Mouse (Mus musculus) forebrain, embryonic 13.5 days (tissue): ENCODE measurements at regions not wholly inside any gene's neighbourhood (a gene's known extent, or its start where the extent isn't known, plus 50 kb on each side); places are given as distances from the start of the nearest gene placed in this dataset.
"Not testable (repeated sequence)": the region's sequence is repeated elsewhere in the genome, so short reads cannot be mapped to it uniquely, and the experiment has no call there.

Experiments
- ATAC-seq: fragments of 200-750 bp; cut with Nextera tagmentation; 2 replicates; pipeline ENCODE4 v1.8.0; 2017
- H3K27ac ChIP-seq: fragments of 300-500 bp; sonication (generic); 2 replicates; pipeline ENCODE4 v1.5.1; 2015; ENCODE audit warnings: inconsistent platforms, mild to moderate bottlenecking, moderate library complexity
- H3K27me3 ChIP-seq: fragments of 300-500 bp; sonication (generic); 2 replicates; pipeline ENCODE4 v1.6.1; 2015; ENCODE audit warnings: mild to moderate bottlenecking, inconsistent platforms
- H3K36me3 ChIP-seq: fragments of 300-500 bp; sonication (generic); 2 replicates; pipeline ENCODE4 v1.6.1; 2015; ENCODE audit warnings: mild to moderate bottlenecking, inconsistent platforms; ENCODE audit not compliant: poor library complexity, severe bottlenecking
- H3K4me1 ChIP-seq: fragments of 300-500 bp; sonication (generic); 2 replicates; pipeline ENCODE4 v1.6.1; 2015; ENCODE audit warnings: inconsistent platforms
- H3K4me2 ChIP-seq: fragments of 300-500 bp; sonication (generic); 2 replicates; pipeline ENCODE4 v1.6.1; 2015; ENCODE audit warnings: inconsistent platforms, mild to moderate bottlenecking, moderate library complexity
- H3K4me3 ChIP-seq: fragments of 300-500 bp; sonication (generic); 2 replicates; pipeline ENCODE4 v1.5.1; 2015; ENCODE audit warnings: mild to moderate bottlenecking, inconsistent platforms
- H3K9ac ChIP-seq: fragments of 300-500 bp; sonication (generic); 2 replicates; pipeline ENCODE4 v1.6.1; 2015; ENCODE audit warnings: mild to moderate bottlenecking, inconsistent platforms
- H3K9me3 ChIP-seq: fragments of 300-500 bp; sonication (generic); replicated peaks from 2 replicates; pipeline ENCODE4 v1.6.1; 2016; ENCODE audit warnings: inconsistent platforms
- WGBS: fragments of 180-500 bp; shearing (Covaris S2); methylation state at CpG from one replicate; pipeline ENCODE4 v1.1.7; 2015; 5-methylcytosine and 5-hydroxymethylcytosine counted together

DNA sequence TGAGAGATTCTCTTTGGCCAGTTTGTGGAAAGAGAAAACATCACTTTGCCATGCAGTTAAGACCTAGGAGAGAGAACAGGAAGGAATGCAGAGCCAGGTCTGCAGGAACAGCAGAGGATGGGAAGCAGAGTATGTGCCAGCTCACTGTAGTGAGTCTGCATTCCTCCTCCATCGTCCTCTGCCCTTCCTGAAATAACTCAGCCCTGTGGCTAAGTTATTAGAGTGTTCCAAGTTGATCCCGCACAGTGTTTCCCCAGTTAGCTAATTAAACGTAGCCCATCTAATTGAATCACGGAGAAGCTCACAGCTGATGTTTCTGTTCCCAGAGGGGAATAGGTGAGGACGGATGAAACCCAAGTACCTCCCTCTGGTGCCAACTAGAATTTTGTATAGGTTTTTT lies 142.3 kb upstream of the Rack1 start:
- Histone ChIP-seq H3K4me1 (no peaks in the 10 kb centered on the region), H3K27me3 (no peaks in the 10 kb centered on the region), H3K27ac (no peak overlapping the region), H3K4me3 (no peak overlapping the region), H3K9ac (no peak overlapping the region), H3K36me3 (no peaks in the 10 kb centered on the region), H3K9me3 (no peaks in the 10 kb centered on the region), H3K4me2 (no peak overlapping the region)
- no peak for ATAC-seq
- WGBS: 56% methylated on average over 5 of the region's 5 CpGs

DNA sequence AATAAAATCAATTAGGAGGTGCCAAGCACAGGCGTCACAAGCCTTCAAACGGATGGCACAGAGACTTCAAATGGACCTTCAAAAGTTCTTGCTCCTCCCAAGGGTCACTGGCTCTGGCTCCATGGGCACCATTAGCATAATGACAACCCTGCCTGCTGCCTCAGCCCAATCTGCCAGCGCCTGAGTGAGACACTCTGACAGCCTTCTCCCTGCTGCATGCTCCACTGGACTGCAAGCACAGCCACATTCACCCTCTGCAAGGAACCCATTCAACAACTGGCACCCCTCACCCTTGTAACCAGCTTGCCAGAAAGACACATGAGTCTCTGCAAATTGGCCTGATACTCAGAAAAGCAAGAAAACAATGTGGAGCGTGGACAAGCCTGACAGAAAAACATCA lies 138.5 kb upstream of the Rack1 start:
- WGBS: 58% methylated on average over 4 of the region's 4 CpGs
- Histone ChIP-seq H3K27ac (no peak overlapping the region), H3K9me3 (no peaks in the 10 kb centered on the region), H3K4me3 (no peak overlapping the region), H3K4me2 (no peak overlapping the region), H3K9ac (no peak overlapping the region), H3K4me1 (no peaks in the 10 kb centered on the region), H3K27me3 (no peaks in the 10 kb centered on the region), H3K36me3 (no peaks in the 10 kb centered on the region)
- ATAC-seq: peak; percentile 77; the same call in 1 of the 2 replicates

GRCm38 (mm10) chr11:48684781-48685314 lies 115.3 kb upstream of the Rack1 start:
- H3K9me3 ChIP-seq: no peaks in the 10 kb centered on the region
- H3K4me2 ChIP-seq: no peak overlapping the region
- H3K4me1 ChIP-seq: no peaks in the 10 kb centered on the region
- WGBS: 89% methylated on average over 3 of the region's 3 CpGs
- no peak for ATAC-seq
- no peak overlapping the region for H3K9ac ChIP-seq
- H3K36me3 ChIP-seq: no peaks in the 10 kb centered on the region
- H3K27me3 ChIP-seq: no peaks in the 10 kb centered on the region
- H3K4me3 ChIP-seq: no peak overlapping the region
- no peak overlapping the region for H3K27ac ChIP-seq

DNA sequence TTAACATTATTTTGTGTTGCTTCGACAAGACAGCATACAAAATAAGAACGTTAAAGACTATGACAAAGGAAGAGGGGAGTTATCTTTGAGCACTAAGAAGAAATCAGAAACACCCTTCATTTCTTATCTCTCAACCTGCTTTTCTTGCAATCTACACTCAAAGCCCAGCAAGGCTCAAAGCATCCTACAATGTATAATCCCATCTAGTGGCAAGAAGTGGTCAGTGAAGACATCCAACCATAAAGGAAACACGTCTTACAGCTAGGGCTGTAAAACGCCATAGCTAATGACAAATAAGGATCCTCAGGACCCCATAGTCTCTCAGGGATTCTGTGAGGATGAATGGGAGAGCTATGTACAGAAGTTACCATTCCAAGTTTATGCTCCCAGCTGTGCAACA lies 110.1 kb upstream of the Rack1 start:
- no peak overlapping the region for H3K27ac ChIP-seq
- no peaks in the 10 kb centered on the region for H3K36me3 ChIP-seq
- H3K4me3 ChIP-seq: no peak overlapping the region
- ATAC-seq: no peak
- WGBS: 80% methylated on average over 4 of the region's 4 CpGs
- no peak overlapping the region for H3K9ac ChIP-seq
- no peaks in the 10 kb centered on the region for H3K27me3 ChIP-seq
- no peaks in the 10 kb centered on the region for H3K4me1 ChIP-seq
- no peaks in the 10 kb centered on the region for H3K9me3 ChIP-seq
- H3K4me2 ChIP-seq: no peak overlapping the region

DNA sequence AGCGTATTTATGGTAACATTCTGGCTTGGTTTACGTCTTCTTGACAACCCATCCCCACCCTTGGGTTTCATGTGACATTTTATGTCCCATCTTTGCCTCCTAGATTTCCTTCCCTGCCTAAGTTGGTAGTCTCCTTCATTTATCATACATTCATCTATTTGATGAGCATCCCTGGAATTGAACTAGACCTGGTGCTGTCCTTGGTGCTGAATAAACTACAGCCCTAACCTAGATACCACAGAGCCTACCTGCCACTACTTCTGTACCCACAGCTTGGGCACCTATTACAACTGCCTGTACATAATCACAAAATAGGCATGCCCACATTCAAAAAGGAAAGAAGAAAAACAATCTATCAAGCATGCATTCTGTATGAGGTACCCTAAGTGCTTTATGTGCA lies 103.8 kb upstream of the Rack1 start:
- Histone ChIP-seq H3K27ac (no peak overlapping the region), H3K36me3 (no peaks in the 10 kb centered on the region), H3K4me3 (no peak overlapping the region), H3K4me1 (no peaks in the 10 kb centered on the region), H3K9me3 (no peaks in the 10 kb centered on the region), H3K9ac (no peak overlapping the region), H3K27me3 (no peaks in the 10 kb centered on the region), H3K4me2 (no peak overlapping the region)
- 89% methylated on average over 2 of the region's 2 CpGs for WGBS
- ATAC-seq: no peak

DNA sequence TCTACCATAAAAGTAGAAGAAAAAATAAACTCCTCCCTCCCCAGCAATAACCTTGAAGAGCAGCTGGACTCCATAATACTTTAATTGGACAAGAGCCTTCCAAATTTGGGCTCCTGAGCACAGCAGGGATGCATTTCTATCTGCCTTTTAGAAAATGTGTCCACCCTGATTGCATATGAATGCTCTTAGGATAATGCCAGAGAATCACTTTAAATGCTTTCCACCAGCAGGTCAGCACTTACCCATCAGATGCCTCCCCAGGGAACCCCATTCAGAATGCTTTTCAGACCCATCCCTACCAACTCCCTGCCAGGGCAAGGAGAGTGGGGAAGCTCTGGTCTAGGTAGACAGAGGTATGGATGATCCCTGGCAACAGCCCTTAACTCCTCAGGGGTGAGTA lies 102.9 kb upstream of the Rack1 start:
- Histone ChIP-seq H3K27me3 (no peaks in the 10 kb centered on the region), H3K9ac (no peak overlapping the region), H3K9me3 (no peaks in the 10 kb centered on the region), H3K4me1 (no peaks in the 10 kb centered on the region), H3K4me2 (no peak overlapping the region), H3K4me3 (no peak overlapping the region), H3K27ac (no peak overlapping the region), H3K36me3 (no peaks in the 10 kb centered on the region)
- no peak for ATAC-seq

- Histone ChIP-seq H3K4me2 (no peak overlapping the region), H3K36me3 (no peaks in the 10 kb centered on the region), H3K27ac (no peak overlapping the region), H3K4me3 (no peak overlapping the region), H3K27me3 (no peaks in the 10 kb centered on the region), H3K9me3 (no peaks in the 10 kb centered on the region), H3K4me1 (no peaks in the 10 kb centered on the region), H3K9ac (no peak overlapping the region)
- 77% methylated on average over 2 of the region's 2 CpGs for WGBS
- ATAC-seq: no peak
Observed at GRCm38 (mm10) chr11:48707192-48707591, 92.9 kb upstream of the Rack1 start.

- H3K9me3 ChIP-seq: no peaks in the 10 kb centered on the region
- 92% methylated on average over 4 of the region's 4 CpGs for WGBS
- no peak for ATAC-seq
Observed at GRCm38 (mm10) chr11:48710972-48711371, 89.2 kb upstream of the Rack1 start.

DNA sequence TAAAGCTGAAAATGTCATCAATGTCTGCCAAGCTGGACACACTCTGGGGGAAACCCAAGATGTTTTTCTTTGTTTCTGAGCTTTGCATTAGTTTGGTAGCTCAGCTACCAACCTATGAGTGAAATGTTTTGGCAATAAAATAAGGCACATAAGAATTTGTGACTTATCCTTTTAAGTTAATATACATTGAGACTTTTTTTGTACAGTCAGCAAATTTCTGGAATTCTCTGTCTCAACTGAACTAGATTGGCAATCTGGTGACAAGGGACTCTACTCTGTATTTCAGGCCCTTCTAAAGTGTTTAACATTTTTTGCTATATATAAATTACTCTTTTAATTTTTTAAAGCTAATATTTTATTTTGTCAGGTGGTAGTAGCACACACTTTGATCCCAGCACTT lies 76.1 kb upstream of the Rack1 start:
- Histone ChIP-seq H3K4me3 (no peak overlapping the region), H3K27me3 (no peaks in the 10 kb centered on the region), H3K9me3 (no peaks in the 10 kb centered on the region), H3K4me1 (no peaks in the 10 kb centered on the region), H3K36me3 (no peaks in the 10 kb centered on the region), H3K9ac (no peak overlapping the region), H3K27ac (no peak overlapping the region), H3K4me2 (no peak overlapping the region)
- no peak for ATAC-seq

More at GRCm38 (mm10) chr11:48710972-48711371, 89.2 kb upstream of the Rack1 start:
- Histone ChIP-seq H3K4me2 (no peak overlapping the region), H3K4me1 (no peaks in the 10 kb centered on the region), H3K9ac (no peak overlapping the region), H3K36me3 (no peaks in the 10 kb centered on the region), H3K27me3 (no peaks in the 10 kb centered on the region), H3K27ac (no peak overlapping the region), H3K4me3 (no peak overlapping the region)

DNA sequence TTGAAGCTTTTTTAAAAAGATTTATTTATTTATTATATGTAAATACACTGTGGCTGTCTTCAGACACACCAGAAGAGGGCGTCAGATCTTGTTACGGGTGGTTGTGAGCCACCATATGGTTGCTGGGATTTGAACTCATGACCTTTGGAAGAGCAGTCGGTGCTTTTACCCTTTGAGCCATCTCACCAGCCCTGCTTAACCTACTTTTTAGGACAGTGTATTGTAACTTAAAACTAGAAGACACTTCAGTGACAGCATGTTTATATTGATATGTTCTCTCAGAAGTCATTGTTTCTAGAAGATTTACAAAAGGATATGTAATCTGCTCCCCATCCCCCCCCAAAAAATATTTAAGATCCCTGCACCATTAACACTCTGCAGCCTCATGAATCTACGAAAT lies 69.3 kb upstream of the Rack1 start:
- not testable (repeated sequence) for H3K27ac ChIP-seq, H3K4me2 ChIP-seq, H3K9ac ChIP-seq, H3K9me3 ChIP-seq, ATAC-seq, H3K4me3 ChIP-seq, H3K4me1 ChIP-seq, H3K27me3 ChIP-seq, H3K36me3 ChIP-seq
- WGBS: 84% methylated on average over 4 of the region's 4 CpGs

DNA sequence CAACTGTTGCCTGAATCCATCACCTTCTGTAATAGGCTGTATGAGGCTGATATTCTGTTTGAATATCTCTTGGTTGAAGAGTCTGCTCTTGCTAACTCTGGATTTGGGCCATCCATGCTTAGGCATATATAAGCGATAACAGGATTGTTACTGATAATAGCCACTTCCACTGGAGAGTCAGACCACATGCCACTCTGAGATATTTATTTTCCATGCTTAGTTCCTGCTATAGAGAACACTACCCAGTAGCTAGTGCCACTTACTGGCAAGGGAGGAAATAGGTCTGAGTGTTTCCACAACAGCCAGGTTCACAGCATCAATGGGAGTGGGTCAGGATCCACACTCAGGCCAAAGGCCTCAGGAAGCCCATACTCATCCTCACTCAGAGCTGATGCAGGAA lies 53.6 kb upstream of the Rack1 start:
- 94% methylated on average over 1 of the region's 1 CpGs for WGBS
- no peak for ATAC-seq
- Histone ChIP-seq H3K4me2 (no peak overlapping the region), H3K36me3 (no peaks in the 10 kb centered on the region), H3K9ac (no peak overlapping the region), H3K9me3 (no peaks in the 10 kb centered on the region), H3K4me3 (no peak overlapping the region), H3K27ac (no peak overlapping the region), H3K27me3 (no peaks in the 10 kb centered on the region), H3K4me1 (no peaks in the 10 kb centered on the region)

- ATAC-seq: no peak
- no peak overlapping the region for H3K9ac ChIP-seq
- no peaks in the 10 kb centered on the region for H3K36me3 ChIP-seq
- H3K9me3 ChIP-seq: no peaks in the 10 kb centered on the region
- no peaks in the 10 kb centered on the region for H3K4me1 ChIP-seq
- no peak overlapping the region for H3K4me3 ChIP-seq
- H3K27me3 ChIP-seq: no peaks in the 10 kb centered on the region
- no peak overlapping the region for H3K4me2 ChIP-seq
- 79% methylated on average over 2 of the region's 2 CpGs for WGBS
- H3K27ac ChIP-seq: no peak overlapping the region
Observed at GRCm38 (mm10) chr11:48748066-48748465, 52.1 kb upstream of the Rack1 start.
